Mouse (Mus musculus) megakaryocyte, embryonic 14.5 days (primary cell): ENCODE data around the gene 4931422A03Rik.

ENCODE experiments used
- FLI1 ChIP-seq: IDR thresholded peaks from 2 replicates; pipeline ENCODE4 v1.6.1; 2012; ENCODE audit warnings: low read length, inconsistent platforms, mixed read lengths
- GATA1 ChIP-seq: IDR thresholded peaks from 3 replicates; pipeline ENCODE4 v1.6.1; 2012; ENCODE audit warnings: mixed read lengths, low read length, inconsistent platforms, borderline replicate concordance

DNA sequence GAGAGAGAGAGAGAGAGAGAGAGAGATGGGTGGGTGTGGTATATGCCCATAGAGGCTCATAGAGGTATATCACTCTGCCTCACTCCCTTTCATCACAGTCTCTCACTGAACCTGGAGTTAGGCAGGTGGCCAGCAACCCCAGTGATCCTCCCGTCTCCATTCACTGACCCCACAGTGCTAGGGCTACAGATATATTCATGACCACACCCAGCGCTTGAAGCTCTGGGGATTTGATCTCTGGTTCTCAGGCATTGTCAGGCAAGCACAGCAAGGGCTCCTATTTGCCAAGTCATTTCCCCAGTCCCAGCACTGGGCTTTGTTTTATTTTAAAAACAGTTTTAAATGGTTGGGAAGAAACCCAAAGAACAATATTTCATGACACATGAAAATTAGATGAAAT is 96.1 kb downstream of the 4931422A03Rik start:
- TF ChIP-seq FLI1 (no peak), GATA1 (no peak)
